Mouse (Mus musculus): ENCODE measurements around the gene Grid2ip.
A peak's percentile ranks its signal among the peaks of the same experiment; 100 is the strongest.

Gene Grid2ip

DNA sequence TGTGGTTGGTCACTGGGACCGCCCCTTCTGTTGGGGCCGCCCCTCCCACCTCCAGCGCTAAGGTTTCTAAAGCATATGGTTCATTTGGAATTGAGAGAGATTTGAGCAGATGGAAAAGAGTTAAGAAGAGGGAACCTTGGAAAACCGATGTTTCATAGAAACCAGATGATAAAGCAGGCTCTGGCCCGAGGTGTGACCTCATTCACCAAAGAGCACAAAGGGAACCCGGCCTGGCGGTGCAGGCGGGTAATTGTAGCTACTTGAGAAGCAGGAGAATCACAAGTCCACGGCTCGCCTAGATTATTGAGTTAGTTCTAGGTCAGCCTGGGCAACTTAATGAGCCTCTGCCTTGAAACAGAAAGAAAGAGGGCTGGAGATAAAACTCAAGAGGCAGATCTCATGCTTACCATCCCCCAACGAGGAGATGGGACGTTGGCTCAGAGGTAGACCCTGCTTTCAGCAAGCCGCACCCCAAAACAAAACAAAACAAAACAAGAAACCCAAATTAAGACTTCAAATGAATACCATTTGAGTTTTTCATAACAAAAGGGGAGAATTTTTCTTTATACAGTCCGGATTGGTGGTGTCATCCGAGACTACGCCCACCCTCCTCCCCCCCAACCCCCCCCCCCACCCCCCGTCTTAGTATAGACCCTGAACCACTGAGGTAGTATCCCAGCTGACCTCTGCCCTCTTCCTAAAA, at the start of gene Grid2ip:
Gene Grid2ip (plus strand): TSS at position 653 of the 703 bp plus-strand sequence.
- no peak for DNase-seq (ENCODE audit: low read depth, low spot score)

DNA sequence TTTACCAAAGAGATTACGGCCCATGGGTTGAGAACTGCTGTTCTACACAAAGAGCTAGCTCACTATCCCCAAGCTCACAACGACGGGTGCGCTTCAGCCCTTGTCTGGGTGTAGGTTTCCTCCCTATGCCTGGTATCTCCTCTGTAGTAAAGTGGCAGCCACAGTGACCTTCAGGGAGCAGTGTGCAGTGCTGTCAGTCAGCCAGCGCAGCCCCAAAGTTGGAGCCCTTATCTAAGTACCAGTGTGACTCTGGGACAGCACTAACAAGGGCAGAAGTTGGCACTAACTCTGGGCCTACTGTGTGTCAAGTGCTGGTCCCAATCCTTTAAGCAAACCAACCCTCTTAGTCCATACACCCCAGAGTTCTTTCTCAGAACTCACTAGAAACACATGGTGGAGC, 48.3 kb upstream of the Grid2ip start:
- no peak for DNase-seq (ENCODE audit: low read depth, low spot score)

DNA sequence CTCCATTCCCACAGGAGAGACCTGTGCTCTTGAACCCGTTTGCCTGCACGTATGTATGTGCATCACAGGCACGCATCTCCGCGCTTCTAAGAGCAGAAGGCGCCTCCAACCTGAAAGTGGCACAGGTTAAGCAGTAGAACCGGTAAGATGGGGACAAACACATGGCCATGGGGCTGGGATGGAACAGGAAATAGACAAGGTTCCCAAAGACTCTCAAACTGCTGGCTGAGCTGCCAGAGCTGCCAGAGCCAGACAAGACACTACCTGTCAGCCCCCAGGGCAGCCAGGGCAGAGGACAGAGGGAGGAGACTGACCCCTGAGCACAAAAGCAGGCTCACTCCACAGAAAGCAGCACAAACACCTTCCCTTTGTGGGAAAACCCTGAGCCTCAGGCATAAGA, 47.2 kb upstream of the Grid2ip start:
- no peak for DNase-seq (ENCODE audit: low read depth, low spot score)

DNA sequence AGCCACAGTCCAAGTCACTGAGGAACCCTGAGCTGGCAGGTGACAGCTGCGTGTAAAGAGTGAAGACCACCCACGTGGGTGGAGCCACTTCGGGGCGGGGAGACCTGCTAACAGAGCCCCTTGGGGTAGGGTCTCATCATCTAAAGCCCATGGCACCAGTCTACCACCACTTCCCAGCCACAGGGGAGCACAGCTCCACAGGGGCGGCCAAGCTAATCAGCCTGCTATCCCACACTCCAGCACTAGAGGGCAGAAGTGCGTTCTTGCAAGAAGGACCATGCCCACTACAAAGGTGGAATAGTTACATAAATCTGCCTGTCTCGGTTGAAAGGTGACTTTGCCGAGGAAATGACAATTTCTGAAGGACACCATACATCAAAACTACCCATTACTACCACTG, 45.3 kb upstream of the Grid2ip start:
- peak; percentile 79 for DNase-seq (ENCODE audit: low read depth, low spot score)

DNA sequence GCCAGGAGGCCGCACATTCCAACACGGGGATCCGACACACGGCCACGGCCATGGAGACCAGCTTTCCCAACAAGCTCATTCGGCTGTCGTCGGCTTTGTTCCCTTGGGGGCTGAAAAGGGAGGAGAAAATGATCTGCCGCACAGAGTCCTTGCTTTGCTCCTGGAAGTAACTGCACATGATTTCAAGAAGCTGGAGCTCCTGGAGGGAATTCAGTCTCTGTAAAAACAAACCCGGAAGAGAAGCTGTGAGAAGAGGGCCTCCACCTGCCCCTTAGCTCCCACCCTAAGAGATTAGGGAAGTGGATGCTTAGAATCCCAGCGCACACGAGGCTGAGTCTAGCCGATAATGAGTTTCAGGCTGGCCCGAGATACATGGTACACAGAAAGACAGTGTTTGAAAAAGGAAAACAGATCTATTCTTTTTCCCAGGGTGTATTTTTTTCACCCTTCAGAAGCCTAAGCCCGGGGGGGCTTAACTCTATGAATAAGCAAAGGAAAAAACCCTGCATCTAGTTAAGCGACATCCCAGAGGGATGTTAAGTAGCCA, 42.9 kb upstream of the Grid2ip start:
- no peak for DNase-seq (ENCODE audit: low read depth, low spot score)

DNA sequence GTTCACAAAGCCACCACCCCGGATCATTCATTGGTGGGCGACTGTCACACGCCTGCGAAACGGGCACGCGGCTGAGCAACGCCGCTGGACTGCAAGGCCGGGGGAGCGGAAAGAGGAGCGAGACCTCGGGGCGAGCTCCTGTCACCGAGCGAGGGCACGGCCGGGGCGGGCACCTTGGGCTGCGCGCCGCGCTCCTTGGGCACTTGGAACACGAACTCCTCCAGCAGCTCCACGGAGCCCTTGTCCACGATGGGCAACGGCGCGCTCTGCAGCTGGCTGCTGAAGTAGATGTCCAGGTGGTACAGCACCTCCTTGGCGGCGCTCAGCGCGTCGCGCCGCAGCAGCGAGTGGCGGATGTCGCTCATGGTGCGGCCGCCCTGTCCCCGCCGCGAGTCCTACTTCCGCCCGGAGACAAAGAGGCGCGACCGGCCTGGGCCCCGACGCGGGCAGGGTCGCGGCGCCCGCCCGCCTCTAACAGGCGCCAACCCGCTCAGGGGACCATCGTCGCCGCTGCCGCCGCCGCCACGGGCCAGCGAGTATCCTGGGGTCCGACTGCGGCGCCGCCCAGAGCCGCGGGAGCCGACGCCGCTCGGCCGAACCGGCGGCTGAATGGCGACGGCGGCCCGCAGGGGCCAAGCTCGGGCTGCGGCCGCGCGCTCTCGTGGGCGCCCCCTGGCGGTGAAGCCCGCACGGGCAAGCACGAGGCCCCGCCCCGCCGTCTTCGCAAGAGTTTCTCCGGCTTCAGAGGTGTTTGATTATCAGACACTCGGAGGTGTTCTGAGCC, 42.2 kb upstream of the Grid2ip start, which contains the start of gene E130309D02Rik:
Gene E130309D02Rik (minus strand): TSS at position 631 of the 784 bp plus-strand sequence.
- peak; percentile 75 for DNase-seq (ENCODE audit: low read depth, low spot score)

DNA sequence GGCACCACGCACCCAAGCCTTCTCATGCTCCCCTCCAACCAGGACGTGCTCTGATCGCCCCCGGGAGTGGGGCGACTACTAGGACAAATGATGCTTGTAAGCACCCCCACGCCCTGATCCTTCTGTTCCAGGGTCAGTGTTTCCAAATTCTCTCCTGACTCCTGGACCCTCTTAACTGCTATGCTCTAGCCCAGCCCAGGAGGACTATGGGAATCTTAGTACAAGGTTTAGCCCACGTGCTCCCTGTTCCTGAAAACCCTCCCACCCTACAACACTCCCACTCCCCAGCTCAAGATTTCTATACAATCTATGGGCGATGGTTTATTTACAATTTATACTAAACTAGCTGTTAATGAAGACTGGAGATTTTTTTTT, 41.6 kb upstream of the Grid2ip start:
- no peak for DNase-seq (ENCODE audit: low read depth, low spot score)

DNA sequence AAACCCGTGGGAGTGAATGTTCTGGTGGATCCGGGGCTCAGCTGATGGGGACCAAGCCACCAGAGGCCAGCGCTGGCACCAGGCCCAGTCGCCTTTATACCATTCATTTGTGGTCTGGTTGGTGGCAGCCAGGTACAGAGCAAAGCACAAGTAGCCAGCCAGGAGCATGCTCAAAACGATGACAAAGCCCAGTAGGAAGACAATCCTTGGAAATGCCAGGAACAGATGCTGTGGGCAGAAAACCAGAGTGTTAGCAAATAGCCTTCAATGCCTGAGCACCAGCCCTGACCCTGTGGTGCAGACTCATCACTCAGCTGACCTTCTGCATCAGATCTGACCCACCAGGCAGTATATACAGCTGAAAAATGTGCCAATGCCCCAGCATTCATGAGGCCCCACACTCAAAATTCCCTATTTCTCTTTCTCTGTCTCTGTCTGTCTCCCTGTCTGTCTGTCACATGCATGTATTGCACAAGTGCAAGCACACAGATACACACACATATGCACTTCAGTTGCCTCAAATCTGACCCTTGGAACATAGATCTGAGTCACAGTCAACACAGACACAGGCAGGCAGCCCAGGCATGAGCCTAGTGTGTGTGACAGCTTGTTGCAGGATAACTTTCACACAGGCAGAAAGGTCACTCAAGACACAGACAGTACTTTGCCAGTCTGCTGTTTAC, 40.4 kb upstream of the Grid2ip start:
- DNase-seq (ENCODE audit: low read depth, low spot score) = no peak

DNA sequence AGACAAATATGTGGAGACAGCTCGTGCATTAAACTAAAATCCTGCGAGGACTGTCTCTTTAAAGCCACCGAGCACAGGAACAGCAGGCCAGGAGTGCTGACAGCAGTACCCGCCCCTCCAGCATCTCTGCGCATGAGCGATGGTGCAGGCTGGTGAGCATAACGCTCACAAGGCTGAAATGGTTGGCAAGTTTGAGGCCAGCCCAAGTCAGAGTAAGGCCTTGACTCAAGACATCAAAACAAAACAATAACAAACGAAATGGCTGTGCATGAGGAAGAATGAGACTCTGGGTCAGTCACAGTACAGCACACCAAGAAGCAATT, 39.9 kb upstream of the Grid2ip start:
- DNase-seq (ENCODE audit: low read depth, low spot score) = no peak

DNA sequence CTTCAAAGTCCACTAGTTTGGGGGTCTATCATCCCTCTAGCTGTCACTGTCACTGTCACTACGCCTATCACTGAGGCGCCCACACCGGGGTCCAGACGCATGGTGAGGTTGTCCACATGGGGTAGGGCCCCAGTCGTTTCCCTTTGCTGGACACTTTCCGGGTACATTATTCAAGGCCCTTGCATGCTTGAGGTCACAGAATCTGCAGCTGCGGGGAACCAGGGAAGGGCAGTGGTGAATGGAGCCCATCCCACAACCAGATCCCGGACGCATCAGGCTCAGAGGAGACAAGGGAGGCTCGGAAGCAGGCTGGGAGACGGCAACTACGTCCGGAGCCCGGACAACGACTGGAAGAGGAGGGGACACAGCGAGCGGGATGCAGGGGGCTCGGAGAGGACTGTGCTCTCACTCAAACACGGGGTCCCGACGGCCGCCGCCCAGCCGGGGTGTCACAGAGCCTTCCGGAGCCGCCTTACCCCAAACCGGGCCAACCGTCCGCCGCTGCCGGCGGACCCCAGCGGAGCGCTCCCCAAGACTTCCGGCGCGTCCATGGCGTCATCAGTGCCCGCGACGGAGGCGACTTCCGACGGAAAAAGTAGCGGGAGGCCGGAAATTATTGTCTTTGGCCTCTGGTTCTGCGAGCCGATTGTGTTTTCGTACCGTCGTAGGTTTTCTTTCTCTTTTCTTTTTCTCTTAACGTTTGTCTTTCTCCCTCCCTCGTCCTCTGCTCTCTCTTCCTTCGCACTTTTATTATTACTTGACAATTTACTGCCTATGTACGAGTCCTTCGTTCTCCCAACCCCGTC, 28.2 kb upstream of the Grid2ip start, which contains the start of gene Zdhhc4:
Gene Zdhhc4 (minus strand): TSS at position 567 of the 806 bp plus-strand sequence.
- DNase-seq (ENCODE audit: low read depth, low spot score) = peak; percentile 73

DNA sequence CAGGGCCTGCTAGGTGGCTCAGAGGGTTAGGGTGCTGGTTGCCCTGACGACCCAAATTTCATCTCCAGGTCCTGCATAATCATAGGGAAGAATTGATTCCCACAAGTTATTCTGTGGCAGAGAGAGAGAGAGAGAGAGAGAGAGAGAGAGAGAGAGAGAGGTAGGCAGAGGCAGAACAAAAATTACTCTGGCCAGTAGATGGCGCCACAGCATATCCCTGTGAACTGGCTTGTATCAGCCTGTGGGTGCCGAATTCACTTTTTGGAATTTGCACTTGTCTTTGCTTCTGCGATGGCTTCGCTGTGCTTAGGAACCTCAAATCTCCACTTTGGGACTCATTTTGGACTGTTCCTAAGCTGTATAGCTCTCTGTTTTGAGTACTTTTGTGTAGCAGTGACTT, 23.3 kb upstream of the Grid2ip start:
- no peak for DNase-seq (ENCODE audit: low read depth, low spot score)

DNA sequence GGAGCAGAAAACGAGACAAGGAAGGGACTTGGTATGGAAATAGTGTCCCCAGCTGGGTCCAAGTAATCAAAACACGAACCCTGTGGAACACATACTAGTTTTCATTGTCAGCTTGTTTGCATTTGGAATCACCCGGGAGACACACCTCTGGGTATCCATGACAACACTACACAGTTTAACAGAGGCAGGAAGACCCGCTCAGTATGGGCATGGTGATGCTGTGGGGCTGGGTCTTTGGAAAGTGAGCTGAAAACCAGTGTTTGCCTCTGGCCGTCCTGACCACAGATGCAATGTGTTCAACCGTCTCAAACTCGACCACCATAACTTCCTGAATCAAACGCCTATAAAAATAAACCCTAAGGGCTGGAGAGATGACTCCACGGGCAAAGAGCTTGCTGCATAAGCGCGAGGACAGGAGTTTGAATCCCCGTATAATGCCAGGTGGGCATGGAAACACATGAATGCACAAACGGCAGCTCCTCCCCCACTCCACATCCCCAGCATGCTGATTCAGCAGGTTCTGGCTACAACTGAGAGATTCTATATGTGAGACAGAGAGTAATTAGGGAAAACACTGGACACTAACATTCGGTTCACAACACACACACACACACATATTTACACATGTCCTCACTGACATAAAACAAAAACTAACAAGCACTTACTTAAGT, 22.6 kb upstream of the Grid2ip start:
- DNase-seq (ENCODE audit: low read depth, low spot score) = no peak

DNA sequence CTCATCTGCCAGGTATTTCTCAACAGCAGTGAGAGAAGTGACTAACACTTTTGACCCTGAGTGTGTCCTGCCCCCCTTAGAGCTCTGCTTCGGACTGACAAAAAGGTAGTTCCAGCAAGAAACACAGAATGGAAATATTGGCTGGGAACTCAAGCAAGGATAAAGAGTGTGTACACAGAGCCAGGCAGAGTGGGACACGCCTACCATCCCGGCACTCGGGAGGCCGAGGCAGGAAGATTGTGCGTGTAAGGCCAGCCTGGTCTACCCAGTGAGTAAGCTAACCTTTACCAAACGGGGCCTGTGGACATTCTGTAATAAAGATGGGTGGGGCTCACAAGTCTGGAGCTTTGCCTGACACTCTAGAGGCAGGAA, 22.1 kb upstream of the Grid2ip start:
- DNase-seq (ENCODE audit: low read depth, low spot score) = no peak

DNA sequence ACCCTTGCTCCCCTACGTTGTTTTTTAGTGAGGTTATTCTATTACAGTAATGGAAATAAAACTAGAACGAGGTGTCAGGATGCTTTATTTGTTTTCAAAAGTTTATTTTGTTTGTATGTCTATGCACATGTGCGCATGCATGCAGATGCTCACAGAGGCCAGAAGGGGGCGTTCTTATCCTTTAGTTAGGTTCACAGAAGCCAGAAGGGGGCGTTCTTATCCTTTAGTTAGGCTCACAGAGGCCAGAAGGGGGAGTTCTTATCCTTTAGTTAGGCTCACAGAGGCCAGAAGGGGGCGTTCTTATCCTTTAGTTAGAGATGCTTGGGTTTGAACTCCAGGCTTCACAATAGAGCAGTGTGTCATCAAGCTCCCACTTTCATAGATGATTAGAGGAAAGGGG, 20.6 kb upstream of the Grid2ip start:
- no peak for DNase-seq (ENCODE audit: low read depth, low spot score)

DNA sequence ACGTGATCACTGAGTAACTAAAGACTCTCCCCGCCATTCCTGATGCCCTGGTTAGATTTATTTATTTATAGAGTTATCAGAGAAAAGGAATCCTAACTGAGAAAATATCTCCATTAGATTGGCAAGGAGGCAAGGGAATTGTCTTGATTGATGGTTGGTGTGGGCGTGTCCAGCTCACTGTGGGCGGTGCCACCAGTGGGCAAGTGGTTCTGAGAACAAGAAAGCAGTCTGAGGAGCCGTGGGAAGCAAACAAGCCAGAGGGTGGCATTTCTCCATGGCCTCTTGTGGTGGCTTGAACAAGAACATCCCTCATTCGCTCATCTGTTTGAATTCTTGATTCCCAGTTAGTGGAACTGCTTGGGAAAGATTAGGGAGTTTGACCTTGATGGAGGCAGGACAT, 17.5 kb upstream of the Grid2ip start:
- DNase-seq (ENCODE audit: low read depth, low spot score) = no peak

DNA sequence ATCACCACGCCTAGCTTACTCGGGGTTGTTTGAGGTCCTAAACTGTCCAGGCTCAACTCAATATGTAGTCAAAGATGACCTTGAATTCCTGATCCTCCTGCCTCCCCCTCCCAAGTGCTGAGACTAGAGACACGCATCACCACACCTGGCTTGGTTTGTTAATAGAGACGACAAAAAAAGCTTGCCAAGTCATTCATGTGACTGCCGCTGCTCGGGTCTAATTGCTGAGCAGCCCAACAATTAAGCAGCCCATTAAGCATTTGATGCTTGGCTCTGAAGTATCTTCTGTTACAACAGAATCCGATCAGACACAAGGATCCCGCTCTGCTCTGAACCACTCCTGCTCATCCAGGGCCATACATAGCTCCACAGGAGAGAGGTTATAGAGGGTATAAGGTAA, 10.8 kb upstream of the Grid2ip start:
- DNase-seq (ENCODE audit: low read depth, low spot score) = no peak

DNA sequence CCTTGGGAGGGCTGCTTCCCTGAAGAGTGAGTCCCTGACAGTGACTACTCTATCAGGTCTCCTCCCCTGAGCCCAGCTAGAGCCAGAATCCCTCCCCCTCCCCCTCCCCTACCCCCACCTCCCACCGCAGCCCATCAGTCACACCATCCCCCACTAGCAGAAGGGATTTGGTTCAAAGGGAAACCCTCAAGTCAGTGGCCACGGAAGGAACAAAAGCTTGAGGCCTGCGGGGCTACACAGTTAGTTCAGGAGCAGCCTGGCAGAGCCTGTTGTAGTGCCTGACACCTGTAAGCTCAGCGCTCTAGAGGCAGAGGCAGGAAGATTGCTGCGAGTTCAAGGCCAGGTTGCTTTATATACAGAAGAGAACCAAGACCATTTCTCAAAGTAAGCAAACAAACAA, 1.1 kb upstream of the Grid2ip start:
- no peak for DNase-seq (ENCODE audit: low read depth, low spot score)

DNA sequence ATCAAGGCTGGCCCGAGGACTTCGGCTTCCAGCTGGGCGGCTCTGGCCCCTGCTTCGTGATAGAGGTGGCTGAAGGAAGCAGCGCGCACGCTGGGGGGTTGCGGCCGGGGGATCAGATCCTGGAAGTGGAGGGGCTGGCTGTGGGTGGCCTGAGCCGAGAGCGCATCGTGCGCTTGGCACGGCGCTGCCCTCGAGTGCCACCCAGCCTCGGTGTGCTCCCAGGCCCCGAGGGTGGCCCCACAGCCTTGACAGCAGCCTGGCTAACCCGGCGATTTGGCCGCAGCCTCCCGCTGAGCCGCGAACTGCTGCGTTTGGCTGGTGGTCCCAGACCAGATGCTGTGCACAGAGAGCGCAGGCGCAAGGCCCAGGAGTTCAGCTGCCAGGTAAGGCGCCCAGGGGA, 426 bp downstream of the Grid2ip start:
- DNase-seq (ENCODE audit: low read depth, low spot score) = no peak

DNA sequence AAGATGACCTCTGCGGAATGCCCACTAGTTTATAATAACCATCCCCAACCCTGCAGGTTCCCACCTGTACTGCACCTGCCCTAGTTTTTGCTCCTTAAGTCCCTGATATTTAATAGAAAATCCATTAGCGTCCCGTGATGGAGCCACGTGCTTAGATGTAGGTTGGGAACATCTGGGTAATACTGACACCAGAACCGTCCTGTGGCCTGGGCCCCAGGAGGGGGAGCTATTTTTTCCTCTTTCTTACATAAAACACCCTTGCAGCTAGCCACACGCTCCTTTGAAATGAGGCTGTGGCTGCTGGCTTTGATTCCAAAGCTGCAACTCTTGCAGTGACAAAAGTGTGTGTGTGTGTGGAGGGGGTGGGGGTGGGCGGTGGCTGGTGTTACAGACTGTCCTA, 2.1 kb downstream of the Grid2ip start:
- no peak for DNase-seq (ENCODE audit: low read depth, low spot score)

DNA sequence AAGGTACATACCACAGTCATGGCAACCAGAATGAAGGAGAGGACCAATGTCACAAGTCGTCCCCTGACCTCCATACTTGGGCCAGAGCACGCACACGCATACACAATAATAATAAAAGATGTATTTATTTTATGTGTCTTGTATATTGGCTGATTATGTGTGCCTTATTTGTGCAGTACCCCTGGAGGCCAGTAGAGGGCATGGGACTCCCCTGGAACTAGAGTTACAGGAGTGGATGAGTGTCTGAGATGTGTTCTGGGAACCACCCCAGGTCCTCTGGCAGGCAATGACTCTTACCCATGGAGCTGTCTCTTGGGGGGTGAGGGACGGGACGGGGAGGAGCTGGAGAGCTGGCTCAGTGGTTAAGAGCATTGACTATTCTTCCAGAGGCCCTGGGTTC, 2.9 kb downstream of the Grid2ip start:
- DNase-seq (ENCODE audit: low read depth, low spot score) = peak; percentile 27

DNA sequence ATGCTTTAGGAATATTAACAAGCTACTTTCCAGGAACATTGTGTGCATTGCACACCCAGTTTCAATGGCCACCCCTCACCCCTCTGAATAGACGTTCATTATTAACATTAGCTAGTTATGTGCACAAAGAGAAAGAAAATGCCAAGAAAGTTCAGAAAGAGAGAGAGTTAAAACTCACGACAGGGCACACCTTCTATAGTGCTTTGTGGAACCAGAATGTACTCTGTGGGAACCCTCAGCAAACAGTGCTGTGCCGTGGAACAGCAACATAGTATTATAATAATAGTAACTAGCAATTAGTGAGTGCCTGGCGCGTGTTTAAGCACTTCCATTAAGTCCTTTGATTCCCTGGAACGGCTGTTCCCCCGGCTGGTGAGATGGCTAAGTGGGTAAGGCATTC, 4.3 kb downstream of the Grid2ip start:
- DNase-seq (ENCODE audit: low read depth, low spot score) = no peak

All from c-Kit-negative CD71-positive TER-119-positive erythroid progenitor cells, embryonic 14.5 days (primary cell).